9 mouse cellular contexts compared by ENCODE assay signal in genomic region chr2:68873653-68874441, GRCm38 (mm10). TPM values are rescaled to one million over a fixed set of nuclear protein-coding genes. Genes with fewer than 3 reads are reported as not detected.
DNase-seq lines count a peak whose midpoint lies in the region; ATAC-seq and TF ChIP-seq lines count a peak whose summit lies in the region.
"Had no signal": no experiment of that assay in that cellular context is flagged by ENCODE, and none has a peak within 500 bp of the region (broad histone marks: within the 10 kb centered on the region; RNA-seq: fewer than 3 reads in every experiment).

No protein-coding gene starts in this region.

- peaks cover 10% of the 10 kb centered on the region for H3K4me1 ChIP-seq in lung, embryonic 14.5 days (ENCODE audit: insufficient read depth)
- peaks cover 10 to 12% of the 10 kb centered on the region in 2 experiments for H3K4me1 ChIP-seq in ES-E14 (ENCODE audit: control insufficient read depth in 2 of 2, insufficient read depth in 2 of 2, low read length in 2 of 2, poor library complexity in 1 of 2)
- H3K4me1 ChIP-seq in embryonic facial prominence, embryonic 14.5 days (ENCODE audit: control insufficient read depth, insufficient read depth, low read length): peaks cover 5% of the 10 kb centered on the region; the same call in 1 of the 2 replicates
- H3K4me1 ChIP-seq in megakaryocyte, embryonic 14.5 days: peaks cover 76% of the 10 kb centered on the region

- ATAC-seq in lung, embryonic 14.5 days (ENCODE audit: insufficient read depth): peak; percentile 61
- peak; percentile 53; the same call in 1 of the 2 replicates for ATAC-seq in embryonic facial prominence, embryonic 14.5 days (ENCODE audit: low read depth)

- H3K9ac ChIP-seq in lung, embryonic 14.5 days: no peak overlapping the region
- H3K9ac ChIP-seq in ES-E14 (ENCODE audit: insufficient read depth, low read depth, low read length, poor library complexity, severe bottlenecking): 0 out of 2 replicates have a peak overlapping the region, but pooled peaks have one; percentile 10
- H3K9ac ChIP-seq in embryonic facial prominence, embryonic 14.5 days (ENCODE audit: low read depth, low read length): no peak overlapping the region

- no peak overlapping the region for H3K27ac ChIP-seq in lung, embryonic 14.5 days (ENCODE audit: low read depth)
- H3K27ac ChIP-seq in ES-E14 (ENCODE audit: insufficient read depth, low read depth, low read length, poor library complexity, severe bottlenecking): 0 out of 2 replicates have a peak overlapping the region, but pooled peaks have one; percentile 33
- H3K27ac ChIP-seq in embryonic facial prominence, embryonic 14.5 days (replicated peaks; ENCODE audit: low read depth, low read length): no peak overlapping the region
- H3K27ac ChIP-seq: layer of hippocampus, adult 2 months had no signal

- H3K27me3 ChIP-seq in lung, embryonic 14.5 days (ENCODE audit: insufficient read depth, low read length): no peaks in the 10 kb centered on the region
- no peaks in the 10 kb centered on the region for H3K27me3 ChIP-seq in embryonic facial prominence, embryonic 14.5 days (replicated peaks; ENCODE audit: control insufficient read depth, insufficient read depth, low read length)
- H3K27me3 ChIP-seq in megakaryocyte, embryonic 14.5 days (replicated peaks): peaks cover 24% of the 10 kb centered on the region

- peak; percentile 50 for DNase-seq in lung, embryonic 14.5 days
- DNase-seq in lung, postnatal 10 days: no peak
- peak; percentile 44 for DNase-seq in ES-E14 (ENCODE audit: low read depth, low spot score)
- no peak for DNase-seq in embryonic facial prominence, embryonic 14.5 days (ENCODE audit: low spot score)
- DNase-seq in adrenal gland, adult (ENCODE audit: inconsistent age in 2 of 2, low spot score in 1 of 2): no peak
- DNase-seq in embryo, embryonic 9.5 days (ENCODE audit: extremely low spot score): no peak
- no peak for DNase-seq in neural tube, embryonic 10.5 days (ENCODE audit: extremely low spot score, low spot score)

- H3K9me3 ChIP-seq in lung, embryonic 14.5 days (ENCODE audit: low read depth, low read length): no peaks in the 10 kb centered on the region
- H3K9me3 ChIP-seq in ES-E14 (ENCODE audit: control insufficient read depth, insufficient read depth, low read depth, low read length): no peaks in the 10 kb centered on the region
- H3K9me3 ChIP-seq in embryonic facial prominence, embryonic 14.5 days (ENCODE audit: control insufficient read depth, low read length): peaks cover 4% of the 10 kb centered on the region
- peaks cover 4% of the 10 kb centered on the region for H3K9me3 ChIP-seq in megakaryocyte, embryonic 14.5 days

- TF ChIP-seq CTCF in lung, embryonic 14.5 days (IDR thresholded peaks at IDR 0.05; ENCODE audit: low read depth): no peak

- H3K4me3 ChIP-seq in lung, embryonic 14.5 days (ENCODE audit: low read depth, low read length): no peak overlapping the region
- peak overlapping the region; percentile 28 to 31; a peak in 3 of 4 replicates for H3K4me3 ChIP-seq in ES-E14 (ENCODE audit: insufficient read depth in 1 of 2, low read depth in 1 of 2, low read length in 2 of 2, poor library complexity in 1 of 2, severe bottlenecking in 1 of 2)
- no peak overlapping the region for H3K4me3 ChIP-seq in embryonic facial prominence, embryonic 14.5 days (ENCODE audit: low read depth, low read length)
- H3K4me3 ChIP-seq in megakaryocyte, embryonic 14.5 days (replicated peaks): peak overlapping the region; percentile 55
- H3K4me3 ChIP-seq: layer of hippocampus, adult 2 months had no signal

- no peak overlapping the region for H3K4me2 ChIP-seq in lung, embryonic 14.5 days
- no peak overlapping the region for H3K4me2 ChIP-seq in embryonic facial prominence, embryonic 14.5 days (ENCODE audit: low read depth, low read length)

- in situ Hi-C loops in ES-E14 (cut with MboI; ENCODE audit: low sequenced_read_pairs in 2 of 2, unreplicated experiment in 2 of 2): no loop called here

- 41% methylated on average over 15 of the region's 15 CpGs for WGBS in lung, embryonic 14.5 days
- 62% methylated on average over 15 of the region's 15 CpGs for WGBS in embryonic facial prominence, embryonic 14.5 days

- no peaks in the 10 kb centered on the region for H3K36me3 ChIP-seq in lung, embryonic 14.5 days (ENCODE audit: insufficient read depth)
- H3K36me3 ChIP-seq in ES-E14 (ENCODE audit: control insufficient read depth, insufficient read depth, low read length, poor library complexity, severe bottlenecking): no peaks in the 10 kb centered on the region
- no peaks in the 10 kb centered on the region for H3K36me3 ChIP-seq in embryonic facial prominence, embryonic 14.5 days (ENCODE audit: control insufficient read depth, insufficient read depth, low read length)
- peaks cover 8% of the 10 kb centered on the region for H3K36me3 ChIP-seq in megakaryocyte, embryonic 14.5 days (replicated peaks; ENCODE audit: low read length)

TF ChIP-seq in ES-E14, 5 proteins besides CTCF, POLR2A, EP300 and RAD21:
- TF ChIP-seq ZNF384 (IDR thresholded peaks at IDR 0.05; ENCODE audit: low read depth, low read length) (0 out of 2 replicates have a peak, but pooled peaks have one; percentile 36), HCFC1 (IDR thresholded peaks at IDR 0.05; ENCODE audit: borderline replicate concordance, insufficient read depth, low read length) (no peak)

RNA-seq across cellular contexts. Expression of gene Cers6, which starts 12.6 kb away (rescaled TPM):
- polyA plus RNA-seq in lung, embryonic 14.5 days (2014; fragmentation: Nextera tagmentation; extraction: Ambion mirVana): 26.2 and 26.8 TPM in 2 replicates
- 30.9 and 33.6 TPM in 2 replicates for total RNA-seq in ES-E14 (2012; rRNA removed)
- polyA plus RNA-seq in embryonic facial prominence, embryonic 14.5 days (2014; fragmentation: Nextera tagmentation; extraction: Ambion mirVana): 24.3 and 26.0 TPM in 2 replicates
- 2.9 and 3.2 TPM in 2 replicates for polyA plus RNA-seq in megakaryocyte, embryonic 14.5 days (2012; ENCODE audit: insufficient read depth, low replicate concordance)

Comparison
In these comparisons a context has a peak if more than half of its experiments do, and no peak if none do; other contexts are left out.
1. DNase-seq: peak in lung, embryonic 14.5 days (single experiment) and ES-E14 (single experiment); none in lung, postnatal 10 days (single experiment), embryonic facial prominence, embryonic 14.5 days (single experiment), adrenal gland, adult (0 of 2), embryo, embryonic 9.5 days (single experiment) and neural tube, embryonic 10.5 days (single experiment).
2. H3K4me3 ChIP-seq: peak in ES-E14 (2 of 2) and megakaryocyte, embryonic 14.5 days (single experiment); none in lung, embryonic 14.5 days (single experiment) and embryonic facial prominence, embryonic 14.5 days (single experiment).